Mouse (Mus musculus) heart, postnatal 25 days (tissue): ENCODE measurements around the gene 4930452B06Rik. TPM values are rescaled to one million over a fixed set of nuclear protein-coding genes. Genes with fewer than 3 reads are reported as not detected.

Source experiments
- DNase-seq: peaks from one replicate; pipeline ENCODE4 v3.0.0; 2022; ENCODE audit warnings: low spot score
- intact Hi-C: fragments of 180-260 bp; cut with DNase I; formaldehyde crosslinking; loops from one replicate; pipeline ENCODE4 v1.15.1; 2025
- total RNA-seq, 2 experiments: library from RNA; stranded (reverse); gene quantifications; 2 replicates each; pipeline ENCODE4 v1.2.3; 2021

Gene 4930452B06Rik
- total RNA-seq, 2 experiments from 2014 or later, result 2.1 to 2.3 TPM

- DNase-seq, result no peak
Observed at GRCm38 (mm10) chr14:8392181-8392825, 273.7 kb downstream of the 4930452B06Rik start.

More at GRCm38 (mm10) chr14:8392181-8392825, 273.7 kb downstream of the 4930452B06Rik start:
- intact Hi-C loops, result no loop called here
